Mouse (Mus musculus) hindbrain, postnatal 0 days (tissue): ENCODE measurements around the gene Rtel1. TPM values are rescaled to one million over a fixed set of nuclear protein-coding genes. Genes with fewer than 3 reads are reported as not detected.

ENCODE experiments used
- ATAC-seq: fragments of 200-750 bp; cut with Nextera tagmentation; 2 replicates; pipeline ENCODE4 v1.8.0; 2017; ENCODE audit warnings: mild to moderate bottlenecking, moderate TSS enrichment, moderate library complexity
- DNase-seq: peaks from one replicate; pipeline ENCODE4 v3.0.0-alpha.2; 2015; ENCODE audit warnings: low spot score
- H3K27ac ChIP-seq: fragments of 300-500 bp; sonication (generic); 2 replicates; pipeline ENCODE4 v1.5.1; 2014; ENCODE audit warnings: mild to moderate bottlenecking
- H3K27me3 ChIP-seq: fragments of 300-500 bp; sonication (generic); 2 replicates; pipeline ENCODE4 v1.6.1; 2014; ENCODE audit warnings: low read length, mixed read lengths; ENCODE audit not compliant: insufficient read depth
- H3K36me3 ChIP-seq: fragments of 300-500 bp; sonication (generic); 2 replicates; pipeline ENCODE4 v1.6.1; 2014; ENCODE audit warnings: low read length, mixed read lengths; ENCODE audit not compliant: insufficient read depth
- H3K4me1 ChIP-seq: fragments of 300-500 bp; sonication (generic); 2 replicates; pipeline ENCODE4 v1.6.1; 2014; ENCODE audit warnings: antibody characterized with exemption, low read length, mixed read lengths; ENCODE audit not compliant: insufficient read depth
- H3K4me2 ChIP-seq: fragments of 300-500 bp; sonication (generic); 2 replicates; pipeline ENCODE4 v1.6.1; 2014; ENCODE audit warnings: low read depth, mild to moderate bottlenecking, low read length, moderate library complexity, mixed read lengths
- H3K4me3 ChIP-seq: fragments of 300-500 bp; sonication (generic); 2 replicates; pipeline ENCODE4 v1.5.1; 2014; ENCODE audit warnings: low read length
- H3K9ac ChIP-seq: fragments of 300-500 bp; sonication (generic); replicated peaks from 2 replicates; pipeline ENCODE4 v1.6.1; 2014; ENCODE audit warnings: mild to moderate bottlenecking, low read length, moderate library complexity, mixed read lengths
- H3K9me3 ChIP-seq: fragments of 300-500 bp; sonication (generic); 2 replicates; pipeline ENCODE4 v1.6.1; 2016; ENCODE audit warnings: low read length, mixed read lengths
- CTCF ChIP-seq: IDR thresholded peaks from 2 replicates; pipeline ENCODE4 v1.5.1; 2016; ENCODE audit warnings: antibody characterized with exemption, control low read depth, low read depth
- WGBS: fragments of 180-500 bp; shearing (Covaris S2); extraction: QIAGEN DNeasy Blood & Tissue Kit; methylation state at CpG from one replicate; pipeline ENCODE4 v1.1.7; 2014; 5-methylcytosine and 5-hydroxymethylcytosine counted together
- polyA plus RNA-seq: library from polyadenylated mRNA; unstranded; fragments of >200 nt; fragmentation: Nextera tagmentation; extraction: Ambion mirVana; gene quantifications from 2 replicates; pipeline ENCODE4 v1.2.1, GENCODE M21; 2015
- total RNA-seq: library from RNA; depleted of rRNA; stranded (reverse); fragments of >200 nt; gene quantifications from 2 replicates; pipeline ENCODE4 v1.2.3, GENCODE M21; 2014

The Rtel1 gene
- total and polyA plus RNA-seq, 2 experiments from 2014 or later: 21.6 to 97.2 TPM

- DNase-seq (no peak), ATAC-seq (no peak)
- Histone ChIP-seq H3K4me2 (no peak overlapping the region), H3K9ac (no peak overlapping the region), H3K4me1 (0 out of 2 replicates have a peak, but pooled peaks cover 6% of the 10 kb centered on the region), H3K36me3 (peaks cover 24% of the 10 kb centered on the region), H3K4me3 (no peak overlapping the region), H3K27ac (no peak overlapping the region), H3K27me3 (no peaks in the 10 kb centered on the region), H3K9me3 (no peaks in the 10 kb centered on the region)
- WGBS: 73% methylated on average over 5 of the region's 5 CpGs
- TF ChIP-seq CTCF: no peak
Observed at GRCm38 (mm10) chr2:181322136-181322535, 2.6 kb downstream of the Rtel1 start.

- Histone ChIP-seq H3K27ac (no peak overlapping the region), H3K4me3 (no peak overlapping the region), H3K4me1 (no peaks in the 10 kb centered on the region), H3K36me3 (peaks cover 44% of the 10 kb centered on the region), H3K9ac (no peak overlapping the region), H3K27me3 (no peaks in the 10 kb centered on the region), H3K9me3 (no peaks in the 10 kb centered on the region), H3K4me2 (no peak overlapping the region)
- no peak for TF ChIP-seq CTCF
- no peak for ATAC-seq
- DNase-seq: no peak
- 93% methylated on average over 2 of the region's 2 CpGs for WGBS
Observed at GRCm38 (mm10) chr2:181326098-181326497, 6.6 kb downstream of the Rtel1 start.

DNA sequence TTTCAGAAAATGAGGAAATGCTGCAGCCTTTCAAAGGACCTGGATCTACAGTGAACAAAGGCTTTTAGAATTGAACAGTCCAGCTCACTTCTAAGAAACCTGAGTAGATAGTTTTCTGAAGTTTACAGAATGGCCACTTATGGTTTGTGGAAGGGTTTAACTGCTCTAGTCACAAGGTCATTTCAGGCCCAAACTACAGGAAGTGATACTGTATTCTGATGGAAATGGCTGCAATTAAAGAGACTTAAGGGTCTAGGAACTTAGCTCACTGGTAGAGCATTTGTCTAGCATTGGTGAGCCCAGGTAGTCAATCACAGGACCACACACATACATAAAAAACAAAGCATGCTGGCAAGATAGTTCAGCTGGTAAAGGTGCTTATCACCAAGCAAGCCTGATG lies 13.0 kb downstream of the Rtel1 start:
- Histone ChIP-seq H3K27me3 (no peaks in the 10 kb centered on the region), H3K36me3 (peaks cover 46% of the 10 kb centered on the region), H3K27ac (no peak overlapping the region), H3K9me3 (no peaks in the 10 kb centered on the region), H3K4me1 (no peaks in the 10 kb centered on the region), H3K4me3 (no peak overlapping the region), H3K4me2 (no peak overlapping the region), H3K9ac (no peak overlapping the region)
- no peak for ATAC-seq
- no peak for TF ChIP-seq CTCF
- no peak for DNase-seq

DNA sequence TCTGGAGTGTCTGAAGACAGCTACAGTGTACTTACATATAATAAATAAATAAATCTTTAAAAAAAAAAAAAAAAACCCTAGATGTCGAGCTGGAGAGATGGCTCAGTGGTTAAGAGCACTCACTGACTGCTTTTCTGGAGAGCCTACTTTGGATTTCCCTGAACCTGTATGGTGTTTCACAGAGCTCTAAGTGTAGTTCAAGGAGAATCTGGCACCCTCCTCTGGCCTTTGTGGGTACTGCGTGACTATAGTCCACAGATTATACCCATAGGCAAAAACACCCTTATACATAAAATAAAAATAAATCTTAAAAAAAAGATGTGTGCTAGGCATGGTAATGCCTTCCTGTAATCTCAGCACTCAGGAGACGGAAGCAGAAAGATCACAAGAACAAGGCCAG lies 14.5 kb downstream of the Rtel1 start:
- Histone ChIP-seq H3K36me3 (peaks cover 42% of the 10 kb centered on the region), H3K27ac (no peak overlapping the region), H3K9ac (no peak overlapping the region), H3K4me2 (no peak overlapping the region), H3K4me1 (no peaks in the 10 kb centered on the region), H3K27me3 (no peaks in the 10 kb centered on the region), H3K9me3 (no peaks in the 10 kb centered on the region), H3K4me3 (no peak overlapping the region)
- ATAC-seq: peak; percentile 72; the same call in 1 of the 2 replicates
- TF ChIP-seq CTCF: peak; percentile 75
- WGBS: 54% methylated on average over 3 of the region's 3 CpGs
- DNase-seq: peak; percentile 79

- Histone ChIP-seq H3K4me3 (no peak overlapping the region), H3K9me3 (no peaks in the 10 kb centered on the region), H3K27ac (no peak overlapping the region), H3K9ac (no peak overlapping the region), H3K27me3 (no peaks in the 10 kb centered on the region), H3K36me3 (peaks cover 48% of the 10 kb centered on the region), H3K4me2 (no peak overlapping the region), H3K4me1 (no peaks in the 10 kb centered on the region)
- 61% methylated on average over 4 of the region's 4 CpGs for WGBS
- DNase-seq (peak; percentile 12), ATAC-seq (0 out of 2 replicates have a peak, but pooled peaks have one; percentile 53)
- no peak for TF ChIP-seq CTCF
Observed at GRCm38 (mm10) chr2:181340426-181340825, 20.9 kb downstream of the Rtel1 start.

DNA sequence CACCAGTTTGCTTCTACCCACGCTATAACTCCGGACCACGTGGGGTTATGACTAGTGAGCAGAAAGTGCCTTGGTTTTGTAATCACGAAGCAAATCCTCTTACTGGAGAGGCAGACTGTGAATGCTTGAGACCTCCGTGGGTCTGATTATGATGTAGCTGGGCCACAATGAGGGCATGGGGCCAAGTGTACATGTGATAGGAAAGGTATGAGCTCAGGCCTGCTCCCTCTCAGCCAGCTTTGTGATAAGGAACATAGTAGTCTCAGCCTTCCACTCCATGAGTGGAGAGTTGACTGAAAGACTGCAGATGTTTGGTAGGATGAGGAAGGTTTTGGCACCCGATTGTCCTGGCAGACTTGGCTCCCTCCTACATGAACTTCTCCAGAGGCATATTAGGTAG lies 23.2 kb downstream of the Rtel1 start:
- H3K9ac ChIP-seq: no peak overlapping the region
- no peak overlapping the region for H3K27ac ChIP-seq
- WGBS: 94% methylated on average over 6 of the region's 6 CpGs
- H3K36me3 ChIP-seq: peaks cover 41% of the 10 kb centered on the region
- ATAC-seq (no peak), DNase-seq (no peak)
- TF ChIP-seq CTCF: no peak
- no peak overlapping the region for H3K4me2 ChIP-seq
- H3K4me1 ChIP-seq: no peaks in the 10 kb centered on the region
- no peaks in the 10 kb centered on the region for H3K9me3 ChIP-seq
- H3K27me3 ChIP-seq: no peaks in the 10 kb centered on the region
- no peak overlapping the region for H3K4me3 ChIP-seq

- Histone ChIP-seq H3K9me3 (no peaks in the 10 kb centered on the region), H3K27me3 (no peaks in the 10 kb centered on the region), H3K4me1 (no peaks in the 10 kb centered on the region), H3K36me3 (peaks cover 47% of the 10 kb centered on the region), H3K4me2 (no peak overlapping the region), H3K27ac (no peak overlapping the region), H3K4me3 (no peak overlapping the region), H3K9ac (no peak overlapping the region)
- no peak for TF ChIP-seq CTCF
- WGBS: 79% methylated on average over 3 of the region's 3 CpGs
- no peak for DNase-seq
- ATAC-seq: no peak
Observed at GRCm38 (mm10) chr2:181356780-181357179, 37.2 kb downstream of the Rtel1 start.
